In genomic region chr16:96529896-96530568, GRCm38 (mm10) we compare ENCODE assay signal across 16 mouse cellular contexts.
DNase-seq lines count a peak whose midpoint lies in the region; ATAC-seq lines count a peak whose summit lies in the region.
"Had no signal": no experiment of that assay in that cellular context is flagged by ENCODE, and none has a peak within 500 bp of the region (broad histone marks: within the 10 kb centered on the region; RNA-seq: fewer than 3 reads in every experiment).

No protein-coding gene starts in this region.

- no peaks in the 10 kb centered on the region for H3K27me3 ChIP-seq in forebrain, embryonic 13.5 days
- H3K27me3 ChIP-seq in hindbrain, embryonic 15.5 days = no peaks in the 10 kb centered on the region
- H3K27me3 ChIP-seq: intestine, embryonic 15.5 days; neural tube, embryonic 15.5 days had no signal

- peaks cover 10% of the 10 kb centered on the region for H3K4me1 ChIP-seq in forebrain, embryonic 13.5 days
- 0 out of 2 replicates have a peak, but pooled peaks cover 5% of the 10 kb centered on the region for H3K4me1 ChIP-seq in hindbrain, embryonic 15.5 days (replicated peaks)
- H3K4me1 ChIP-seq: intestine, embryonic 15.5 days had no signal

- H3K36me3 ChIP-seq in forebrain, embryonic 13.5 days (ENCODE audit: poor library complexity, severe bottlenecking) = no peaks in the 10 kb centered on the region
- H3K36me3 ChIP-seq in hindbrain, embryonic 15.5 days = no peaks in the 10 kb centered on the region
- H3K36me3 ChIP-seq: intestine, embryonic 15.5 days; neural tube, embryonic 15.5 days had no signal

- H3K9ac ChIP-seq in forebrain, embryonic 13.5 days = no peak overlapping the region
- H3K9ac ChIP-seq in hindbrain, embryonic 15.5 days = no peak overlapping the region
- H3K9ac ChIP-seq: intestine, embryonic 15.5 days; lung, embryonic 14.5 days; neural tube, embryonic 15.5 days had no signal

- no peak overlapping the region for H3K27ac ChIP-seq in forebrain, embryonic 13.5 days
- peak overlapping the region; percentile 58 for H3K27ac ChIP-seq in hindbrain, embryonic 15.5 days (replicated peaks)
- H3K27ac ChIP-seq: intestine, embryonic 15.5 days; macrophage; neural tube, embryonic 15.5 days had no signal

- H3K4me3 ChIP-seq in forebrain, embryonic 13.5 days = no peak overlapping the region
- H3K4me3 ChIP-seq in hindbrain, embryonic 15.5 days = no peak overlapping the region
- H3K4me3 ChIP-seq: intestine, embryonic 15.5 days; neural tube, embryonic 15.5 days had no signal

- H3K4me2 ChIP-seq in forebrain, embryonic 13.5 days = no peak overlapping the region
- H3K4me2 ChIP-seq in hindbrain, embryonic 15.5 days = no peak overlapping the region
- H3K4me2 ChIP-seq: intestine, embryonic 15.5 days; lung, embryonic 14.5 days; neural tube, embryonic 15.5 days had no signal

- peak; percentile 36 for DNase-seq in retina, postnatal 1 day
- no peak for DNase-seq in retina, embryonic 14.5 days (ENCODE audit: low spot score)
- DNase-seq in embryo, embryonic 9.5 days (ENCODE audit: extremely low spot score) = no peak
- no peak for DNase-seq in urinary bladder, postnatal 25 days (ENCODE audit: low spot score)
- DNase-seq in thymus, adult 18-20 months = no peak
- DNase-seq: adrenal gland, postnatal 14 days; cerebellum, adult 9-10 months; embryo, embryonic 11 days; heart, postnatal 10 days; lung, embryonic 14.5 days had no signal

- peak; percentile 73 for ATAC-seq in forebrain, embryonic 13.5 days
- peak; percentile 45; the same call in 1 of the 2 replicates for ATAC-seq in hindbrain, embryonic 15.5 days (ENCODE audit: low FRiP score, low read depth)
- ATAC-seq: CD4-positive, CD25-positive, alpha-beta regulatory T cell, adult 4 months had no signal

- H3K9me3 ChIP-seq in forebrain, embryonic 13.5 days (replicated peaks) = no peaks in the 10 kb centered on the region
- H3K9me3 ChIP-seq in hindbrain, embryonic 15.5 days = no peaks in the 10 kb centered on the region
- H3K9me3 ChIP-seq: intestine, embryonic 15.5 days; neural tube, embryonic 15.5 days had no signal

- WGBS in forebrain, embryonic 13.5 days = 48% methylated on average over 9 of the region's 9 CpGs
- WGBS in hindbrain, embryonic 15.5 days = 67% methylated on average over 9 of the region's 9 CpGs
